Mouse (Mus musculus) hindbrain, embryonic 14.5 days (tissue): ENCODE results near the gene Irgm1. TPM values are rescaled to one million over a fixed set of nuclear protein-coding genes. Genes with fewer than 3 reads are reported as not detected.
"Not testable (repeated sequence)": the region's sequence is repeated elsewhere in the genome, so short reads cannot be mapped to it uniquely, and the experiment has no call there.

Source experiments
- ATAC-seq: fragments of 200-750 bp; cut with Nextera tagmentation; 2 replicates; pipeline ENCODE4 v1.8.0; 2017; ENCODE audit warnings: moderate number of reproducible peaks, mild to moderate bottlenecking, moderate TSS enrichment, moderate library complexity; ENCODE audit not compliant: low FRiP score
- DNase-seq: peaks from one replicate; pipeline ENCODE4 v3.0.0-alpha.2; 2015; ENCODE audit warnings: low spot score
- H3K27ac ChIP-seq: fragments of 300-500 bp; sonication (generic); 2 replicates; pipeline ENCODE4 v1.5.1; 2014; ENCODE audit warnings: mild to moderate bottlenecking, moderate library complexity
- H3K27me3 ChIP-seq: fragments of 300-500 bp; sonication (generic); 2 replicates; pipeline ENCODE4 v1.6.1; 2014; ENCODE audit warnings: mild to moderate bottlenecking, low read length, mixed read lengths; ENCODE audit not compliant: control insufficient read depth, insufficient read depth
- H3K36me3 ChIP-seq: fragments of 300-500 bp; sonication (generic); replicated peaks from 2 replicates; pipeline ENCODE4 v1.6.1; 2014; ENCODE audit not compliant: control insufficient read depth, insufficient read depth
- H3K4me1 ChIP-seq: fragments of 300-500 bp; sonication (generic); replicated peaks from 2 replicates; pipeline ENCODE4 v1.6.1; 2014; ENCODE audit warnings: antibody characterized with exemption, low read length, mixed read lengths; ENCODE audit not compliant: control insufficient read depth, insufficient read depth
- H3K4me2 ChIP-seq: fragments of 300-500 bp; sonication (generic); replicated peaks from 2 replicates; pipeline ENCODE4 v1.6.1; 2014; ENCODE audit warnings: mild to moderate bottlenecking, moderate library complexity
- H3K4me3 ChIP-seq: fragments of 300-500 bp; sonication (generic); replicated peaks from 2 replicates; pipeline ENCODE4 v1.5.1; 2014; ENCODE audit warnings: mild to moderate bottlenecking, low read length
- H3K9ac ChIP-seq: fragments of 300-500 bp; sonication (generic); 2 replicates; pipeline ENCODE4 v1.6.1; 2014
- H3K9me3 ChIP-seq: fragments of 300-500 bp; sonication (generic); 2 replicates; pipeline ENCODE4 v1.6.1; 2016; ENCODE audit warnings: low read length; ENCODE audit not compliant: control insufficient read depth
- WGBS: fragments of 180-500 bp; shearing (Covaris S2); extraction: QIAGEN DNeasy Blood & Tissue Kit; methylation state at CpG from one replicate; pipeline ENCODE4 v1.1.7; 2014; 5-methylcytosine and 5-hydroxymethylcytosine counted together
- polyA plus RNA-seq: library from polyadenylated mRNA; unstranded; fragments of >200 nt; fragmentation: Nextera tagmentation; extraction: Ambion mirVana; gene quantifications from 2 replicates; pipeline ENCODE4 v1.2.1, GENCODE M21; 2014

Irgm1 gene
- polyA plus RNA-seq, result 4.0 and 4.2 TPM in 2 replicates

DNA sequence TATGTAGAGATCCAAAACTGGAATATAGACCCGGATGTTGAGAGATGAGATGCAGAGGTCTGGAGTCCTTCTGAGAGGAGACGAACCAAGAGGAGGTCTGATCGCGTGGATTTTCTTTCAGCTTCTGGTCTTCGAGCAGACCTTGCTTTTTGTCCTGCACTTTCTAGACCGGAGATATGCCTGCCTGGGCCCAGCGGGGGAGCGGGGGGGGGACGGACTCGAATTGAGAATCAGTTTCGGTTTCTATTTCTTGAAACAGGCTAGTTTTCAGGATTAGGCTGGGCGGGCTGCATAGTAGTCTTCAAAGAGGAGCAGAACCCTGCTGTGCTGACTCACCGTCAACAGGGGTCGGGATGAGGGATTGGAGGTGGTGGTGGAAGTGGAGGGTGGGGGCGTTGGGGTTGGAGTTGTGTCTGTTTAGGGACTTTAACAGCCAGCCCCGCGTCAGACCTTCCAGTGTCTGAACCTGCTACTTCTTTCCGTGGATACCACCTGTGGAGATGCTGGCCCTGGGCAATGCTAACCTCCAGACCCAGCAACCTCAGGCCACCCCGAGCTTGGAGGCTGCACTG is at the start of gene Irgm1:
Gene Irgm1, minus strand, starts transcription at position 483 of the 572 bp plus-strand sequence.
- H3K9ac ChIP-seq, result peak within 1 kb of the TSS; percentile 54
- H3K4me1 ChIP-seq, result peaks cover 15% of the 10 kb centered on the region
- H3K27me3 ChIP-seq, result peaks cover 8% of the 10 kb centered on the region; the same call in 1 of the 2 replicates
- H3K36me3 ChIP-seq, result no peaks in the 10 kb centered on the region
- H3K9me3 ChIP-seq, result no peaks in the 10 kb centered on the region
- no peak within 1 kb of the TSS for H3K27ac ChIP-seq
- H3K4me3 ChIP-seq, result peak within 1 kb of the TSS; percentile 38
- 2% methylated on average over 19 of the region's 19 CpGs for WGBS
- DNase-seq, result peak; percentile 53
- H3K4me2 ChIP-seq, result peak within 1 kb of the TSS; percentile 60
- peak; percentile 18 for ATAC-seq

DNA sequence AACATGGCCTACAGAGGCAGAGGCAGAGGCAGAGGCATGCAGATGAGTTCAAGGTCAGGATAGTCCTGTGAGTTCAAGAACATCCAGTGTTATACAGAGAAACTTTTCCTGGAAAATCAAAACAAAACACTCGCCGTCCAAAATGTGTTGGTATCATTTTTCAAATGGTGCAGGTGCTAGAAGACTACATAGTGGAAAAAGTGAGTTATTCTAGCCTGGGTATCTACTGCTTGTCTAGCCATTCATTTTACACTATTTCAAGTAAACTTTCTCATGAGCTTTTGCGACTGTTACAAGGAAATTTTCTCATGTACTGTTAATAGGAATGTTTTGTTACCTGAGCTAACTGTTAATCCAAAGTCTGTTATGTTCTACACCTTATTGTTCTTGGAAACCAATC is 46.9 kb upstream of the Irgm1 start:
- H3K27ac ChIP-seq, result no peak overlapping the region
- H3K4me3 ChIP-seq, result no peak overlapping the region
- H3K4me1 ChIP-seq, result no peaks in the 10 kb centered on the region
- H3K4me2 ChIP-seq, result no peak overlapping the region
- no peaks in the 10 kb centered on the region for H3K27me3 ChIP-seq
- no peaks in the 10 kb centered on the region for H3K9me3 ChIP-seq
- no peaks in the 10 kb centered on the region for H3K36me3 ChIP-seq
- no peak overlapping the region for H3K9ac ChIP-seq
- 93% methylated on average over 3 of the region's 3 CpGs for WGBS
- ATAC-seq (no peak), DNase-seq (no peak)

- Histone ChIP-seq H3K9me3 (no peaks in the 10 kb centered on the region), H3K36me3 (no peaks in the 10 kb centered on the region), H3K9ac (no peak overlapping the region), H3K27me3 (no peaks in the 10 kb centered on the region), H3K4me3 (no peak overlapping the region), H3K4me2 (no peak overlapping the region), H3K27ac (no peak overlapping the region), H3K4me1 (no peaks in the 10 kb centered on the region)
- WGBS, result 100% methylated on average over 1 of the region's 1 CpGs
- no peak for ATAC-seq
- DNase-seq, result no peak
Observed at GRCm38 (mm10) chr11:48913611-48914010, 42.1 kb upstream of the Irgm1 start.

DNA sequence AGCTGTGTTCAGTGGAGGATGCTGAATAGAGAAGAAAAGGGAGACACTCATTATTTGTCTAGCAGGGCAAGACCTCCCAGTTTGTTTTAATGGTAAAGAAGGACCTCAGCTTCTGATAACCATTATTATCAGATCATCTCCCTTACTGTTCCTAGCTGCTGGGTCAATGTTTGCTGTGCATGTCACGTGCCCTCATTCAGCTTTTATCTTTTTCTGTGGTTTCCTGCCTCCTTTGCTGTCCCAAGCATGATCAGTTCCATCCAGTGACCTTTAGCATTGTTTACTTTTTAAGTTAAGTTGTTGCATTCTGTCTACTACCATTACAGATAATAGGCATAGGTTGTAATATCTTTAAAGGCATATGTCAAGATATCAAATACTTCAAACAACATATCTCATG is 37.0 kb upstream of the Irgm1 start:
- Histone ChIP-seq H3K36me3 (no peaks in the 10 kb centered on the region), H3K9me3 (no peaks in the 10 kb centered on the region), H3K4me1 (no peaks in the 10 kb centered on the region), H3K27me3 (no peaks in the 10 kb centered on the region), H3K9ac (no peak overlapping the region), H3K27ac (no peak overlapping the region), H3K4me2 (no peak overlapping the region), H3K4me3 (no peak overlapping the region)
- ATAC-seq (no peak), DNase-seq (no peak)
- WGBS, result 63% methylated on average over 1 of the region's 1 CpGs

DNA sequence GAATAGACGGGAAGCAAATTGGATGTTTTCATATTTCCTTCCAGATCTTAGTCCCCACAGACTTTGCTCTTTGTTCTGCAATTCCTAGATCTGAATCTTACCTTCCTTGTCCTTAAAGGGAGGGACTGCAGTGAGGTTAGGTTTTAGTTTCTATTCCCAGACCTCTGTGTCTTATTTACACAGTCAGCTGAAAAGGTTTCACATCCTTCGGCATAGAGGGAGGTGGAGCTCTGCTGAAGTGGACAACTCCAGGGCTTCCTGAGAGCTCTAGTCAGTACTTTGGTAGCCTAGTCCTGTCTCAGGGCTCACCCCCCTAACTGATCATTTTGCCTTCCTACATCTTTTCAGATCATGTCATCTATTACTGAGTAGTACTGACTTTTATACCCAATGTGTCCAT is 30.5 kb upstream of the Irgm1 start, which contains the start of gene Gm5431:
Gene Gm5431, minus strand, starts transcription at position 194 of the 400 bp plus-strand sequence.
- H3K36me3 ChIP-seq, result no peaks in the 10 kb centered on the region
- no peak for ATAC-seq
- no peak within 1 kb of the TSS for H3K4me3 ChIP-seq
- H3K4me1 ChIP-seq, result no peaks in the 10 kb centered on the region
- no peaks in the 10 kb centered on the region for H3K9me3 ChIP-seq
- H3K27me3 ChIP-seq, result no peaks in the 10 kb centered on the region
- H3K27ac ChIP-seq, result no peak within 1 kb of the TSS
- WGBS, result 64% methylated on average over 2 of the region's 2 CpGs
- no peak within 1 kb of the TSS for H3K4me2 ChIP-seq
- no peak within 1 kb of the TSS for H3K9ac ChIP-seq
- no peak for DNase-seq

GRCm38 (mm10) chr11:48901567-48901930 is 30.1 kb upstream of the Irgm1 start:
- H3K4me1 ChIP-seq, H3K4me2 ChIP-seq, DNase-seq, H3K27me3 ChIP-seq, H3K27ac ChIP-seq, H3K9ac ChIP-seq, H3K36me3 ChIP-seq, H3K9me3 ChIP-seq, H3K4me3 ChIP-seq, ATAC-seq: not testable (repeated sequence)
- WGBS, result 89% methylated on average over 1 of the region's 1 CpGs

- H3K4me3 ChIP-seq, H3K9ac ChIP-seq, DNase-seq, H3K4me1 ChIP-seq, ATAC-seq, H3K4me2 ChIP-seq, H3K27me3 ChIP-seq, H3K9me3 ChIP-seq, H3K36me3 ChIP-seq, H3K27ac ChIP-seq: not testable (repeated sequence)
- 77% methylated on average over 6 of the region's 6 CpGs for WGBS
Observed at GRCm38 (mm10) chr11:48900654-48901566, 29.4 kb upstream of the Irgm1 start.

- Histone ChIP-seq H3K9me3 (no peaks in the 10 kb centered on the region), H3K9ac (no peak overlapping the region), H3K27ac (no peak overlapping the region), H3K4me1 (no peaks in the 10 kb centered on the region), H3K27me3 (no peaks in the 10 kb centered on the region), H3K36me3 (no peaks in the 10 kb centered on the region), H3K4me3 (no peak overlapping the region), H3K4me2 (no peak overlapping the region)
- 81% methylated on average over 2 of the region's 2 CpGs for WGBS
- ATAC-seq, result no peak
- DNase-seq, result no peak
Observed at GRCm38 (mm10) chr11:48898812-48899431, 27.4 kb upstream of the Irgm1 start.

- Histone ChIP-seq H3K36me3 (no peaks in the 10 kb centered on the region), H3K4me3 (no peak overlapping the region), H3K4me2 (no peak overlapping the region), H3K27ac (no peak overlapping the region), H3K9me3 (no peaks in the 10 kb centered on the region), H3K4me1 (peaks cover 3% of the 10 kb centered on the region), H3K27me3 (peaks cover 8% of the 10 kb centered on the region; the same call in 1 of the 2 replicates), H3K9ac (no peak overlapping the region)
- ATAC-seq (no peak), DNase-seq (no peak)
- WGBS, result 95% methylated on average over 1 of the region's 1 CpGs
Observed at GRCm38 (mm10) chr11:48876680-48877079, 5.2 kb upstream of the Irgm1 start.
